Mouse (Mus musculus) midbrain, embryonic 12.5 days (tissue): Measurements from ENCODE around the gene Hoxb9. TPM values are rescaled to one million over a fixed set of nuclear protein-coding genes. Genes with fewer than 3 reads are reported as not detected.
A peak's percentile ranks its signal among the peaks of the same experiment; 100 is the strongest.

Experiments used
- ATAC-seq: fragments of 200-750 bp; cut with Nextera tagmentation; 2 replicates; pipeline ENCODE4 v1.8.0; 2017; ENCODE audit warnings: low read depth, moderate TSS enrichment, moderate library complexity; ENCODE audit not compliant: low FRiP score
- H3K27ac ChIP-seq: fragments of 300-500 bp; sonication (generic); replicated peaks from 2 replicates; pipeline ENCODE4 v1.5.1; 2016; ENCODE audit warnings: mild to moderate bottlenecking
- H3K27me3 ChIP-seq: fragments of 300-500 bp; sonication (generic); 2 replicates; pipeline ENCODE4 v1.6.1; 2016; ENCODE audit warnings: mild to moderate bottlenecking
- H3K36me3 ChIP-seq: fragments of 300-500 bp; sonication (generic); 2 replicates; pipeline ENCODE4 v1.6.1; 2016
- H3K4me1 ChIP-seq: fragments of 300-500 bp; sonication (generic); 2 replicates; pipeline ENCODE4 v1.6.1; 2016
- H3K4me2 ChIP-seq: fragments of 300-500 bp; sonication (generic); replicated peaks from 2 replicates; pipeline ENCODE4 v1.6.1; 2016; ENCODE audit warnings: mild to moderate bottlenecking, moderate library complexity
- H3K4me3 ChIP-seq: fragments of 300-500 bp; sonication (generic); 2 replicates; pipeline ENCODE4 v1.5.1; 2016; ENCODE audit warnings: mild to moderate bottlenecking
- H3K9ac ChIP-seq: fragments of 300-500 bp; sonication (generic); replicated peaks from 2 replicates; pipeline ENCODE4 v1.6.1; 2016; ENCODE audit warnings: mild to moderate bottlenecking, moderate library complexity
- H3K9me3 ChIP-seq: fragments of 300-500 bp; sonication (generic); 2 replicates; pipeline ENCODE4 v1.6.1; 2016; ENCODE audit warnings: mild to moderate bottlenecking
- WGBS: fragments of 180-500 bp; shearing (Covaris S2); methylation state at CpG from one replicate; pipeline ENCODE4 v1.1.7; 2016; 5-methylcytosine and 5-hydroxymethylcytosine counted together
- microRNA counts: library from miRNA; unstranded; fragments of <30 nt; microRNA quantifications from one replicate; lab custom pipeline; 2017
- microRNA-seq: library from miRNA; unstranded; fragments of <30 nt; microRNA quantifications from one replicate; pipeline ENCODE4, GENCODE M21; 2017
- polyA plus RNA-seq: library from polyadenylated mRNA; unstranded; fragments of >200 nt; fragmentation: Nextera tagmentation; extraction: Ambion mirVana; gene quantifications from 2 replicates; pipeline ENCODE4 v1.2.1, GENCODE M21; 2016

The Hoxb9 gene
- polyA plus RNA-seq, 1 experiment from 2014 or later, result not detected

DNA sequence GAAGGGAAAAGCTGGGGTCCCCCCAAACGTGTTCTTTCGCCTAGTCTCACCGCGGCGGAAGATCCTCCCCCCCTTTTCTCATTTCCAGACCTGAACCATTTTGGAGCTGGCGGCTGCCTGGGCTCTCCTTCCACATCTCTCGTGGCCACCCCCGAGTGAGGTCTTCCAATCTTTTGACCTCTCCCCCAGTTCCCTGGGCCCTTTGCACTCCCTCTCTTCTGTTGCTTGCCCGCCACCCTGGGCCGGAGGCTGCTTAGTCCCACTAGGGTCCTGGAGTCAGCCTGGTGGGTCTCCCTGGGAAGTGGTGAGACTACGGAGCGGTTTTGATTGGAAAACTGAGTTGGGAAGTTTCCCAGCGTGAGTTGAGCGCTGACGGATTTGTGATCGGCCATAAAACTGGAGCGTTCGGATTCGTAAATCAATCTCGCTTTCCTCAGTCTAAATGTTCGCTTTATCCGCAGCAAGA lies 54.5 kb downstream of the Hoxb9 start:
- ATAC-seq, result no peak
- no peaks in the 10 kb centered on the region for H3K4me1 ChIP-seq
- no peak overlapping the region for H3K27ac ChIP-seq
- WGBS, result 2% methylated on average over 22 of the region's 22 CpGs
- H3K36me3 ChIP-seq, result no peaks in the 10 kb centered on the region
- no peak overlapping the region for H3K9ac ChIP-seq
- no peak overlapping the region for H3K4me3 ChIP-seq
- peaks cover 100% of the 10 kb centered on the region for H3K27me3 ChIP-seq
- H3K9me3 ChIP-seq, result no peaks in the 10 kb centered on the region
- H3K4me2 ChIP-seq, result no peak overlapping the region

MicroRNAs encoded within 50 kb of the gene (microRNA counts, 519-probe panel; counts per million panel counts)
- microRNA mmu-miR-10a (lab: Ali Mortazavi, UCI) (not detected), microRNA mmu-miR-196a (lab: Ali Mortazavi, UCI) (not detected)

Small RNA genes within 50 kb of the gene (microRNA-seq; reads per million reads assigned to microRNA genes)
- gene Mir10a (108 reads per million, percentile 51 among the genes with 10 or more reads in this experiment), gene Mir196a-1 (not detected)

Other genes with a start within 250 kb of the Hoxb9 start
- not detected in 2 replicates for gene Gip, start 246.9 kb upstream of the Hoxb9 start, polyA plus RNA-seq
- 111 and 126 TPM in 2 replicates for gene Snf8, start 236.6 kb upstream of the Hoxb9 start, polyA plus RNA-seq
- gene Ube2z, start 206.1 kb upstream of the Hoxb9 start, polyA plus RNA-seq, result 36.1 and 42.1 TPM in 2 replicates
- gene Atp5g1, start 195.8 kb upstream of the Hoxb9 start, polyA plus RNA-seq, result 364 and 367 TPM in 2 replicates
- not detected in 2 replicates for gene Calcoco2, start 159.5 kb upstream of the Hoxb9 start, polyA plus RNA-seq
- not detected in 2 replicates for gene Ttll6, start 137.7 kb upstream of the Hoxb9 start, polyA plus RNA-seq
- not detected in 2 replicates for gene Hoxb13, start 77.1 kb upstream of the Hoxb9 start, polyA plus RNA-seq
- gene Hoxb8, start 10.4 kb downstream of the Hoxb9 start, polyA plus RNA-seq, result not detected in 2 replicates
- not detected in 2 replicates for gene Hoxb7, start 15.2 kb downstream of the Hoxb9 start, polyA plus RNA-seq
- not detected in 2 replicates for gene Hoxb6, start 21.0 kb downstream of the Hoxb9 start, polyA plus RNA-seq
- not detected in 2 replicates for gene Hoxb5, start 31.9 kb downstream of the Hoxb9 start, polyA plus RNA-seq
- gene Hoxb4, start 46.8 kb downstream of the Hoxb9 start, polyA plus RNA-seq, result not detected in 2 replicates
- not detected in 2 replicates for gene Hoxb3, start 51.9 kb downstream of the Hoxb9 start, polyA plus RNA-seq
- 0.15 and 0.38 TPM in 2 replicates for gene Hoxb2, start 79.1 kb downstream of the Hoxb9 start, polyA plus RNA-seq
- gene Hoxb1, start 94.3 kb downstream of the Hoxb9 start, polyA plus RNA-seq, result not detected in 2 replicates
- gene Skap1, start 193.1 kb downstream of the Hoxb9 start, polyA plus RNA-seq, result 1.7 and 2.0 TPM in 2 replicates